Mouse (Mus musculus): ENCODE results near the gene Iqcg.

Gene Iqcg

GRCm38 (mm10) chr16:32980227-32980626 lies 75.8 kb downstream of the Iqcg start:
- no peak for DNase-seq (ENCODE audit: low read depth)

- DNase-seq (ENCODE audit: low read depth), result no peak
Measured at GRCm38 (mm10) chr16:32973047-32973446, 83.0 kb downstream of the Iqcg start.

GRCm38 (mm10) chr16:32972535-32972934 lies 83.5 kb downstream of the Iqcg start:
- no peak for DNase-seq (ENCODE audit: low read depth)

All from NIH3T3 (cell line).